Mouse (Mus musculus): ENCODE results near the gene Upk3bl. TPM values are rescaled to one million over a fixed set of nuclear protein-coding genes. Genes with fewer than 3 reads are reported as not detected.
A peak's percentile ranks its signal among the peaks of the same experiment; 100 is the strongest.

Gene Upk3bl
- polyA plus RNA-seq, 1 experiment from 2014 or later, result not detected

- Histone ChIP-seq H3K27ac (no peak overlapping the region), H3K4me1 (replicated peaks) (0 out of 2 replicates have a peak, but pooled peaks cover 5% of the 10 kb centered on the region), H3K27me3 (peaks cover 3% of the 10 kb centered on the region; the same call in 1 of the 2 replicates), H3K4me3 (no peak overlapping the region), H3K9ac (no peak overlapping the region), H3K9me3 (no peaks in the 10 kb centered on the region), H3K4me2 (no peak overlapping the region), H3K36me3 (no peaks in the 10 kb centered on the region)
- ATAC-seq (ENCODE audit: low FRiP score), result no peak
- 54% methylated on average over 7 of the region's 7 CpGs for WGBS
Measured at GRCm38 (mm10) chr5:136076284-136076683, 22.0 kb downstream of the Upk3bl start.

- Histone ChIP-seq H3K4me2 (no peak overlapping the region), H3K9ac (no peak overlapping the region), H3K4me3 (no peak overlapping the region), H3K27me3 (peaks cover 3% of the 10 kb centered on the region; the same call in 1 of the 2 replicates), H3K27ac (no peak overlapping the region), H3K36me3 (no peaks in the 10 kb centered on the region), H3K4me1 (replicated peaks) (0 out of 2 replicates have a peak, but pooled peaks cover 5% of the 10 kb centered on the region), H3K9me3 (no peaks in the 10 kb centered on the region)
- ATAC-seq (ENCODE audit: low FRiP score), result no peak
- 91% methylated on average over 9 of the region's 9 CpGs for WGBS
Measured at GRCm38 (mm10) chr5:136077001-136077550, 22.8 kb downstream of the Upk3bl start.

- Histone ChIP-seq H3K36me3 (no peaks in the 10 kb centered on the region), H3K4me3 (no peak overlapping the region), H3K4me1 (replicated peaks) (peaks cover 7% of the 10 kb centered on the region; the same call in 1 of the 2 replicates), H3K9ac (no peak overlapping the region), H3K27ac (no peak overlapping the region), H3K4me2 (no peak overlapping the region), H3K27me3 (peaks cover 3% of the 10 kb centered on the region; the same call in 1 of the 2 replicates), H3K9me3 (no peaks in the 10 kb centered on the region)
- no peak for ATAC-seq (ENCODE audit: low FRiP score)
- WGBS, result 96% methylated on average over 5 of the region's 5 CpGs
Measured at GRCm38 (mm10) chr5:136078136-136078535, 23.8 kb downstream of the Upk3bl start.

DNA sequence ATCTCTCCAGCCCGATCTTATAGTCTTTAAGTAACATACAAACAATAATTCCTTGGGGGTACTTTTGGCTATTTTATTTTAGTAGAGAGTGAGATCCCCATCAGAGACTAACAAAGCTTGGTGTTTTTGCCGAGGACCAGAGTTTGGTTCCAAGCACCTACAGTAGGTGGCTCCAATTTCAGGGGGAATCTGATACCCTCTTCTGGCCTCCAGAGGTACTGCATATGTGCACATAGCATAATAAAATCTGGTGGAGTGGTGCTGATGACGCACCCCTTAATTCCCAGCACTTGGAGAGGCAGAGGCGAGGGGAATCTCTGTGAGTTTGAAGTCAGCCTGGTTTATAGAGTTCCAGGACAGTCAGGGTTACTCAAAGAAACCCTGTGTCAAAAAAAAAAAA is 28.1 kb downstream of the Upk3bl start:
- no peak overlapping the region for H3K9ac ChIP-seq
- H3K4me2 ChIP-seq, result no peak overlapping the region
- no peak overlapping the region for H3K27ac ChIP-seq
- H3K9me3 ChIP-seq, result no peaks in the 10 kb centered on the region
- 75% methylated on average over 4 of the region's 4 CpGs for WGBS
- H3K27me3 ChIP-seq, result peaks cover 9% of the 10 kb centered on the region; the same call in 1 of the 2 replicates
- H3K4me3 ChIP-seq, result no peak overlapping the region
- H3K36me3 ChIP-seq, result no peaks in the 10 kb centered on the region
- peaks cover 28% of the 10 kb centered on the region for H3K4me1 ChIP-seq (replicated peaks)
- ATAC-seq (ENCODE audit: low FRiP score), result no peak

DNA sequence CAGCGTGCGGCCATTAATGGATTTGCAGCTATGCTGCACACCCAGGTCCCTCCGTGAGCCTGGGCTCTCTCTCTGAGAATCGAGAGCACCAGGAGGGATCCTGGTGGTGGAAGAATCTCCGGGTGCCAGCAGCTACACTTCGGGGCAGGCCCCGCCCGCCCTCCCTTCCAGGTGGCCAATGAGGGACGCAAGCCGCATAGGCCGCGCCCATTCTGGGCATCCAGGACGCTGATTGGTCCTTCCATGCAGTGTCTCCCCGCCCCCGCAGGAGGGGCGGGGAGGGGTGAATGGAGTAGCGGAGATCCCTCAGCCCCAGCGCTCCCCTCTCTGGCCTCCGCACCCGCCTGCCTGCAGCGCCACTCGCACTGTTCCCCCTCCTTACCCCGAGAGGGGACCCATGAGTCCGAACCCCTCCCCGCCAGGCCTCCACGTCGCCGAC is 29.4 kb downstream of the Upk3bl start, which contains the start of gene Rasa4:
TSS of gene Rasa4 (plus strand) at position 248 of the 439 bp plus-strand sequence.
- H3K4me1 ChIP-seq (replicated peaks), result peaks cover 28% of the 10 kb centered on the region
- peaks cover 14% of the 10 kb centered on the region for H3K27me3 ChIP-seq
- peak; percentile 95 for ATAC-seq (ENCODE audit: low FRiP score)
- no peaks in the 10 kb centered on the region for H3K36me3 ChIP-seq
- WGBS, result 0% methylated on average over 27 of the region's 28 CpGs
- H3K9me3 ChIP-seq, result no peaks in the 10 kb centered on the region
- H3K4me3 ChIP-seq, result peak within 1 kb of the TSS; percentile 59
- H3K4me2 ChIP-seq, result peak within 1 kb of the TSS; percentile 89
- H3K27ac ChIP-seq, result 0 out of 2 replicates have a peak within 1 kb of the TSS, but pooled peaks have one; percentile 40
- peak within 1 kb of the TSS; percentile 78 for H3K9ac ChIP-seq

GRCm38 (mm10) chr5:136084144-136084881 is 30.0 kb downstream of the Upk3bl start:
- 0 out of 2 replicates have a peak overlapping the region, but pooled peaks have one; percentile 40 for H3K27ac ChIP-seq
- H3K4me3 ChIP-seq, result peak overlapping the region; percentile 59
- peak overlapping the region; percentile 78 for H3K9ac ChIP-seq
- ATAC-seq (ENCODE audit: low FRiP score), result peak; percentile 60
- WGBS, result 1% methylated on average over 23 of the region's 23 CpGs
- H3K36me3 ChIP-seq, result no peaks in the 10 kb centered on the region
- H3K9me3 ChIP-seq, result no peaks in the 10 kb centered on the region
- peaks cover 28% of the 10 kb centered on the region for H3K4me1 ChIP-seq (replicated peaks)
- peaks cover 15% of the 10 kb centered on the region for H3K27me3 ChIP-seq
- H3K4me2 ChIP-seq, result peak overlapping the region; percentile 89

DNA sequence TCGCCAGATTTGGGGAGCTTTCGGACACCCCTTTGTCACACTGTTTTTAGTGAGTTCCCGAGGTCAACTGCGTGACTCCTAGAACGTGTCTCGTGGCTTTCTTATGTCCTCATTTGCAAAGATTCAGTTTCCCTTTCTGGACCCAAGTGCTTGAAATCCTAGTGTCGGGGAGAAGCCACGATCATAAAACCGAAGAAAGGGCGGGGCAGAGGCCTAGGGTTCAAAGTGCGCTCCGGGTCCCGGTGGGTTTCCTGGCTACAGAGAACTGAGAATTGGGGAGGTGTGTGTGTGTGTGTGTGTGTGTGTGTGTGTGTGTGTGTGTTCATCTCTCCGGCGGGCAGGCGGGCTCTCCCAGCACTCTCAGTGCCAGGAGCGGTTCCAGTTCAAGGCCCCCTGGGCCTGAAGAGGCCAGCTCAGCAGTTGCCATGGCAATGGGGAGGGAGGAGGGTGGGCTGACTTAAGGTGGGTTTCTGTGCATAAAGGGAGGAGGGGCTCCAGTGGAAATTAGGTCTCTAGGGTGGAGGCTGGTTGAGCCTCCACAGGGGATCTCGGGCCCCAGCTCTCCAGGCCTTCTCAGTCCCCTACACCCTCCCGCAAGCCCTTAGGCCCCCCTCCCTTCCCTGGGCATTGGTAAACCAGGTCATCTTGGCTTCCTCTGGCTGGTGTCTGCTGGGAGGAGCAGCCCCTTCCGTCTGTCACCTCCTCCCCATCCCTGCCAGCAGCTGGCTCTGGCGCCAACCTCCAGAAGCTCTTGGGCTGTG is 30.8 kb downstream of the Upk3bl start:
- H3K27me3 ChIP-seq, result peaks cover 15% of the 10 kb centered on the region
- ATAC-seq (ENCODE audit: low FRiP score), result peak; percentile 30
- peak overlapping the region; percentile 59 for H3K4me3 ChIP-seq
- no peaks in the 10 kb centered on the region for H3K9me3 ChIP-seq
- H3K27ac ChIP-seq, result peak overlapping the region; percentile 64
- peak overlapping the region; percentile 89 for H3K4me2 ChIP-seq
- WGBS, result 7% methylated on average over 18 of the region's 21 CpGs
- H3K36me3 ChIP-seq, result no peaks in the 10 kb centered on the region
- peak overlapping the region; percentile 78 for H3K9ac ChIP-seq
- peaks cover 28% of the 10 kb centered on the region for H3K4me1 ChIP-seq (replicated peaks)

- Histone ChIP-seq H3K9ac (0 out of 2 replicates have a peak overlapping the region, but pooled peaks have one; percentile 13), H3K27ac (no peak overlapping the region), H3K9me3 (no peaks in the 10 kb centered on the region), H3K4me2 (peak overlapping the region; percentile 89; the same call in 1 of the 2 replicates), H3K4me1 (replicated peaks) (peaks cover 28% of the 10 kb centered on the region), H3K27me3 (peaks cover 22% of the 10 kb centered on the region), H3K36me3 (no peaks in the 10 kb centered on the region), H3K4me3 (no peak overlapping the region)
- 93% methylated on average over 8 of the region's 8 CpGs for WGBS
- ATAC-seq (ENCODE audit: low FRiP score), result no peak
Measured at GRCm38 (mm10) chr5:136086290-136086689, 32.0 kb downstream of the Upk3bl start.

- Histone ChIP-seq H3K4me2 (no peak overlapping the region), H3K27me3 (peaks cover 28% of the 10 kb centered on the region), H3K4me1 (replicated peaks) (peaks cover 21% of the 10 kb centered on the region), H3K9ac (no peak overlapping the region), H3K4me3 (no peak overlapping the region), H3K9me3 (no peaks in the 10 kb centered on the region), H3K36me3 (no peaks in the 10 kb centered on the region), H3K27ac (no peak overlapping the region)
- WGBS, result 20% methylated on average over 14 of the region's 14 CpGs
- no peak for ATAC-seq (ENCODE audit: low FRiP score)
Measured at GRCm38 (mm10) chr5:136088821-136089575, 34.7 kb downstream of the Upk3bl start.

- no peak overlapping the region for H3K27ac ChIP-seq
- H3K4me3 ChIP-seq, result no peak overlapping the region
- no peak for ATAC-seq (ENCODE audit: low FRiP score)
- 69% methylated on average over 5 of the region's 5 CpGs for WGBS
- H3K4me2 ChIP-seq, result no peak overlapping the region
- H3K27me3 ChIP-seq, result peaks cover 25% of the 10 kb centered on the region
- 0 out of 2 replicates have a peak, but pooled peaks cover 3% of the 10 kb centered on the region for H3K4me1 ChIP-seq (replicated peaks)
- no peaks in the 10 kb centered on the region for H3K9me3 ChIP-seq
- H3K9ac ChIP-seq, result no peak overlapping the region
- H3K36me3 ChIP-seq, result no peaks in the 10 kb centered on the region
Measured at GRCm38 (mm10) chr5:136091927-136092326, 37.6 kb downstream of the Upk3bl start.

DNA sequence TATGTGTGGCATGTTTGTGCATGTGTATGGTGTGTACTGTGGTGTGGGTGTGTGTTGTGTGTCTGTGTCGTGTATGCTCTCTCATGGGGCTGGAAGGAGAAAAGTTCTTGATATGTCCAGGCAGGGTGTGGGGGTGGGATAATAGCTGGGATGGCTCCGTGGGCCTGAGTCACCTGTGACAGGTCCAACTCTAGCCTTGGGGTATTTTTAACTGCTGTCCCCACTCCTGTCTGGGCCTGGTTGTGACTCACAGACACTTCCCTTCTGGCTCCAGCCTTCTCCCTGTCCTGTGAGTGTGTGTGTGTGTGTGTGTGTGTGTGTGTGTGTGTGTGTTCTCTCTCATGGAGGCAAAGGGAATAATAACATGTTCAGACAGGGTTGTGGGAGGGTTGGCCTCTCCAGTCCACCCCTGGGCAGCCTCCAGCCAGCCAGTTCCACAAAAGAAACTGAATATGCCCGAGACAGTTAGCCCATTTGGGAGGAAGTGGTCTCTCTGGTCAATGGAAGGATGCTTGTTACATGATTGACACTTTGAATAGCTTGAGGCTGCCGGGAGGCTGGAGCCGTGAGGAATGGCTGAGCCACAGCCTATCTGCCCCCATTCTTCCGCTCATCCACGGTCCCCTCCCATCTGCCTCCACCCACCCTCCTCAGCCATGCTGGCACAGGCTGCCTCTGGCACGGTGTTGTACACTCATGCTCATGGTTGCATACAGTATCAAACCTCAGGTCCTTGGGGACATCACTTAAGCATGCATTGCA is 40.1 kb downstream of the Upk3bl start:
- no peak overlapping the region for H3K27ac ChIP-seq
- 53% methylated on average over 8 of the region's 8 CpGs for whole genome bisulfite sequencing
- H3K9ac ChIP-seq, result no peak overlapping the region
- no peak for ATAC-seq (ENCODE audit: low FRiP score)
- H3K27me3 ChIP-seq, result peaks cover 16% of the 10 kb centered on the region; the same call in 1 of the 2 replicates
- H3K4me1 ChIP-seq (replicated peaks), result 0 out of 2 replicates have a peak, but pooled peaks cover 3% of the 10 kb centered on the region
- H3K36me3 ChIP-seq, result no peaks in the 10 kb centered on the region
- no peak overlapping the region for H3K4me3 ChIP-seq
- no peaks in the 10 kb centered on the region for H3K9me3 ChIP-seq
- H3K4me2 ChIP-seq, result no peak overlapping the region

All from hindbrain, embryonic 13.5 days (tissue).